22 mouse cellular contexts compared by ENCODE assay signal in genomic region chr7:34290450-34291151, GRCm38 (mm10). TPM values are rescaled to one million over a fixed set of nuclear protein-coding genes. Genes with fewer than 3 reads are reported as not detected.
DNase-seq lines count a peak whose midpoint lies in the region; ATAC-seq and TF ChIP-seq lines count a peak whose summit lies in the region.
"Had no signal": no experiment of that assay in that cellular context is flagged by ENCODE, and none has a peak within 500 bp of the region (broad histone marks: within the 10 kb centered on the region; RNA-seq: fewer than 3 reads in every experiment).

No protein-coding gene starts in this region.

- H3K4me3 ChIP-seq in forebrain, embryonic 12.5 days (replicated peaks): no peak overlapping the region
- H3K4me3 ChIP-seq in forebrain, embryonic 10.5 days: no peak overlapping the region
- no peak overlapping the region for H3K4me3 ChIP-seq in heart, postnatal 0 days (ENCODE audit: low read depth, low read length)
- H3K4me3 ChIP-seq in liver, embryonic 12.5 days: no peak overlapping the region
- no peak overlapping the region for H3K4me3 ChIP-seq in brown adipose tissue, adult 24 weeks (ENCODE audit: insufficient read depth, low read depth, low read length)
- H3K4me3 ChIP-seq: erythroblast, embryonic 14.5 days; hindbrain, embryonic 10.5 days; midbrain, embryonic 13.5 days; myocyte had no signal

- H3K9ac ChIP-seq in forebrain, embryonic 12.5 days: no peak overlapping the region
- H3K9ac ChIP-seq in heart, postnatal 0 days (replicated peaks; ENCODE audit: low read depth, low read length): no peak overlapping the region
- no peak overlapping the region for H3K9ac ChIP-seq in liver, embryonic 12.5 days
- H3K9ac ChIP-seq: forebrain, postnatal 0 days; midbrain, embryonic 13.5 days had no signal

- no peak for TF ChIP-seq CTCF in heart, postnatal 0 days (IDR thresholded peaks at IDR 0.05; ENCODE audit: low read depth)

- H3K9me3 ChIP-seq in forebrain, embryonic 12.5 days: no peaks in the 10 kb centered on the region
- H3K9me3 ChIP-seq in forebrain, embryonic 10.5 days: no peaks in the 10 kb centered on the region
- H3K9me3 ChIP-seq in heart, postnatal 0 days (replicated peaks; ENCODE audit: control insufficient read depth, low read length): no peaks in the 10 kb centered on the region
- H3K9me3 ChIP-seq in liver, embryonic 12.5 days (replicated peaks): no peaks in the 10 kb centered on the region
- H3K9me3 ChIP-seq: hindbrain, embryonic 10.5 days; midbrain, embryonic 13.5 days had no signal

- no peak for DNase-seq in forebrain, embryonic 10.5 days (ENCODE audit: extremely low spot score, low spot score)
- no peak for DNase-seq in heart, postnatal 0 days (ENCODE audit: low spot score)
- DNase-seq in heart, adult 18-20 months: no peak
- DNase-seq in liver: no peak
- DNase-seq in cerebellum, postnatal 14 days: no peak
- DNase-seq: adrenal gland, postnatal 14 days; cerebellum, adult 9-11 months; forebrain, postnatal 0 days; kidney, postnatal 25 days; left cerebral cortex, postnatal 4 days had no signal

- TF ChIP-seq EP300 in heart, postnatal 0 days (IDR thresholded peaks at IDR 0.05; ENCODE audit: low read depth): no peak

- no peak for ATAC-seq in forebrain, embryonic 12.5 days (ENCODE audit: low FRiP score)
- ATAC-seq in heart, postnatal 0 days (ENCODE audit: insufficient read depth, low read depth): no peak
- ATAC-seq in liver, embryonic 12.5 days: no peak
- ATAC-seq: forebrain, postnatal 0 days; inflammation-experienced regulatory T-cells, adult 6 months; midbrain, embryonic 13.5 days had no signal

- no peaks in the 10 kb centered on the region for H3K27me3 ChIP-seq in forebrain, embryonic 12.5 days
- no peaks in the 10 kb centered on the region for H3K27me3 ChIP-seq in forebrain, embryonic 10.5 days (ENCODE audit: poor library complexity, severe bottlenecking)
- no peaks in the 10 kb centered on the region for H3K27me3 ChIP-seq in heart, postnatal 0 days (ENCODE audit: control insufficient read depth, insufficient read depth, low read length)
- H3K27me3 ChIP-seq in liver, embryonic 12.5 days (replicated peaks): no peaks in the 10 kb centered on the region
- H3K27me3 ChIP-seq: CH12.LX; midbrain, embryonic 13.5 days had no signal

- 0 out of 2 replicates have a peak overlapping the region, but pooled peaks have one; percentile 13 for H3K27ac ChIP-seq in forebrain, embryonic 12.5 days
- H3K27ac ChIP-seq in forebrain, embryonic 10.5 days: no peak overlapping the region
- peak overlapping the region; percentile 32 for H3K27ac ChIP-seq in heart, postnatal 0 days (ENCODE audit: low read depth)
- peak overlapping the region; percentile 34; the same call in 1 of the 2 replicates for H3K27ac ChIP-seq in liver, embryonic 12.5 days
- H3K27ac ChIP-seq in brown adipose tissue, adult 24 weeks (replicated peaks; ENCODE audit: low read depth, low read length): peak overlapping the region; percentile 91
- H3K27ac ChIP-seq: hindbrain, embryonic 10.5 days; midbrain, embryonic 13.5 days had no signal

- H3K36me3 ChIP-seq in forebrain, embryonic 12.5 days (replicated peaks): peaks cover 3% of the 10 kb centered on the region; the same call in 1 of the 2 replicates
- peaks cover 1% of the 10 kb centered on the region for H3K36me3 ChIP-seq in forebrain, embryonic 10.5 days (replicated peaks)
- peaks cover 2% of the 10 kb centered on the region; the same call in 1 of the 2 replicates for H3K36me3 ChIP-seq in heart, postnatal 0 days (replicated peaks; ENCODE audit: control insufficient read depth, insufficient read depth, low read length)
- H3K36me3 ChIP-seq in liver, embryonic 12.5 days: peaks cover 4% of the 10 kb centered on the region
- H3K36me3 ChIP-seq: midbrain, embryonic 13.5 days had no signal

- no peaks in the 10 kb centered on the region for H3K4me1 ChIP-seq in forebrain, embryonic 12.5 days
- H3K4me1 ChIP-seq in forebrain, embryonic 10.5 days: no peaks in the 10 kb centered on the region
- H3K4me1 ChIP-seq in heart, postnatal 0 days (ENCODE audit: control insufficient read depth, insufficient read depth): peaks cover 7% of the 10 kb centered on the region
- peaks cover 15% of the 10 kb centered on the region for H3K4me1 ChIP-seq in liver, embryonic 12.5 days
- peaks cover 11% of the 10 kb centered on the region; the same call in 1 of the 2 replicates for H3K4me1 ChIP-seq in brown adipose tissue, adult 24 weeks (ENCODE audit: control insufficient read depth, insufficient read depth, insufficient read length, low read length)
- H3K4me1 ChIP-seq: hindbrain, embryonic 10.5 days; midbrain, embryonic 13.5 days had no signal

- no peak overlapping the region for H3K4me2 ChIP-seq in forebrain, embryonic 12.5 days
- H3K4me2 ChIP-seq in heart, postnatal 0 days (ENCODE audit: low read depth, low read length): no peak overlapping the region
- H3K4me2 ChIP-seq in liver, embryonic 12.5 days: no peak overlapping the region
- H3K4me2 ChIP-seq: midbrain, embryonic 13.5 days had no signal

RNA-seq across cellular contexts. Expression of gene 4931406P16Rik, which starts 22.8 kb away (rescaled TPM):
- 33.4 and 33.5 TPM in 2 replicates for polyA plus RNA-seq in forebrain, embryonic 12.5 days (2016; fragmentation: Nextera tagmentation; extraction: Ambion mirVana)
- polyA plus RNA-seq in forebrain, embryonic 10.5 days (2016; fragmentation: Nextera tagmentation; extraction: Ambion mirVana): 23.8 and 25.3 TPM in 2 replicates
- 62.1 and 67.8 TPM in 2 replicates for total RNA-seq in heart, postnatal 0 days (2014; rRNA removed; ENCODE audit: low replicate concordance)
- polyA plus RNA-seq in heart, postnatal 0 days (2015; fragmentation: Nextera tagmentation; extraction: Ambion mirVana): 25.4 and 25.9 TPM in 2 replicates
- total RNA-seq in heart, adult 18-20 months (2021): 10 to 100 TPM; 34.8 to 41.3 TPM
- 19.6 and 22.0 TPM in 2 replicates for polyA plus RNA-seq in liver, embryonic 12.5 days (2016; fragmentation: Nextera tagmentation; extraction: Ambion mirVana)
- 19.2 and 24.8 TPM in 2 replicates for polyA plus RNA-seq in brown adipose tissue, adult 24 weeks (2012; ENCODE audit: insufficient read depth, insufficient read length, missing spikeins)

RNA-seq across cellular contexts. Expression of gene Gm6096, which starts 39.8 kb away (rescaled TPM):
- not detected in 2 replicates for polyA plus RNA-seq in forebrain, embryonic 12.5 days (2016; fragmentation: Nextera tagmentation; extraction: Ambion mirVana)
- polyA plus RNA-seq in forebrain, embryonic 10.5 days (2016; fragmentation: Nextera tagmentation; extraction: Ambion mirVana): not detected in 2 replicates
- total RNA-seq in heart, postnatal 0 days (2014; rRNA removed; ENCODE audit: low replicate concordance): not detected in 2 replicates
- polyA plus RNA-seq in heart, postnatal 0 days (2015; fragmentation: Nextera tagmentation; extraction: Ambion mirVana): 0.32 TPM in 1 of 2 replicates, not detected in the other
- not detected for total RNA-seq in heart, adult 18-20 months (2021)
- not detected in 2 replicates for polyA plus RNA-seq in liver, embryonic 12.5 days (2016; fragmentation: Nextera tagmentation; extraction: Ambion mirVana)
- not detected in 2 replicates for polyA plus RNA-seq in brown adipose tissue, adult 24 weeks (2012; ENCODE audit: insufficient read depth, insufficient read length, missing spikeins)
- total RNA-seq: adrenal gland, postnatal 14 days; CH12.LX; forebrain, postnatal 0 days; gastrocnemius, adult 8-10 months; layer of hippocampus, postnatal 25 days; left cerebral cortex, postnatal 4 days had no signal
- polyA plus RNA-seq: erythroblast, embryonic 14.5 days; forebrain, postnatal 0 days; hindbrain, embryonic 10.5 days; inflammation-experienced regulatory T-cells, adult 6 months; spleen, adult 2 months had no signal
